Mouse (Mus musculus) liver, postnatal 0 days (tissue): ENCODE measurements around the gene Irf4.

Experiments
- CTCF ChIP-seq: sonication (generic); IDR thresholded peaks from 2 replicates; pipeline ENCODE4 v1.5.1; 2016; ENCODE audit warnings: antibody characterized with exemption, low read depth
- EP300 ChIP-seq: IDR thresholded peaks from 2 replicates; pipeline ENCODE4 v1.6.1; 2016; ENCODE audit warnings: antibody characterized with exemption, low read depth, mild to moderate bottlenecking

DNA sequence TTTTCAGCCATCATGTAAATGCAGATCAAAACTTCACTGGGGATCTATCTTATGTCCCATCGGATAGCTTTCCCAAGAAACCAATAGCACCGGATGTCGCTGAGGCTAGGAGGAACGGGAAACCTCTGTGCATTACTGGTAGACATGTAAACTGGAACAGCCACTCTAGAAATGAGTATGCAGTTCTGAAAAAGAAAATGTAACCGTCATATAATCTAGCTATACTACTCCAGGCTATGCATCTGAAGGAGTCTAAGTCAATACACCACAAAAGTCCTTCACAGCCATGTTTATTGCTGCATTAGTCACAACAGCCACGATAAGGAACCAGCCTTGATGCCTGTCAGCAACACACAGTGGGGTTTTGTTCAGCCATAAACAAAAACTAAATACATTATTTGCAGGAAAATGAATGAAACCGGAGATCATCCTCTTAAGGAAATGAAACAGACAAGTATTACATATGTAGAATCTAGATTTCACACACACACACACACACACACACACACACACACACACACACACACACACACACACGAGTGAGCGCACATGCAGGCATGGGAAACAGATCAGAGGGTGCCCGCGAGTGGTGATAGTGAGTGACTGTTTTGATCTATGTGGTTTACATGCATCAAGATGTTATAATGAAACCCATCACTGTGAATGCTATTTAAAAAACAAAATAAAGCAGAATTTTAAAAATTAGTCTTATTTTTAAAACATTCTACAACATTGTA, 16.1 kb upstream of the Irf4 start:
- no peak for TF ChIP-seq CTCF
- no peak for TF ChIP-seq EP300
